Mouse (Mus musculus) heart, postnatal 14 days (tissue): ENCODE data around the gene Cep128. TPM values are rescaled to one million over a fixed set of nuclear protein-coding genes. Genes with fewer than 3 reads are reported as not detected.
"Not testable (repeated sequence)": the region's sequence is repeated elsewhere in the genome, so short reads cannot be mapped to it uniquely, and the experiment has no call there.

Experiments
- DNase-seq, 2 experiments: peaks; one replicate each; pipeline ENCODE4 v3.0.0; 2021 to 2022
- intact Hi-C: fragments of 180-260 bp; cut with DNase I; formaldehyde crosslinking; loops from one replicate; pipeline ENCODE4 v1.15.1; 2025
- long read RNA-seq, 2 experiments: library from polyadenylated mRNA; stranded (forward); transcript quantifications; one replicate each; pipeline ENCODE4 v2.0.0; 2021
- total RNA-seq, 2 experiments: library from RNA; stranded (reverse); gene quantifications; 2 replicates each; pipeline ENCODE4 v1.2.3; 2021

Gene Cep128
- total RNA-seq = 1 to 10 TPM; 7.4 to 7.8 TPM
- long read RNA-seq, experiment 1, partial matches to known transcripts = 0 of 6 reads
- long read RNA-seq, experiment 1, other reads (novel, unspliced or antisense) = 3 of 6 reads
- long read RNA-seq, experiment 2, partial matches to known transcripts = 2 of 6 reads
- long read RNA-seq, experiment 2, other reads (novel, unspliced or antisense) = 2 of 6 reads

- intact Hi-C loops = no loop called here
- DNase-seq = peak; percentile 88 to 91
Measured at GRCm38 (mm10) chr12:91384281-91385017, at the start of gene Cep128, which contains the start of gene Tshr. Gene Cep128, minus strand, starts transcription at chr12:91384409. Gene Tshr, plus strand, starts transcription at chr12:91384563.

GRCm38 (mm10) chr12:91427129-91427528 lies 42.9 kb upstream of the Cep128 start:
- intact Hi-C loops = no loop called here
- DNase-seq = no peak

DNA sequence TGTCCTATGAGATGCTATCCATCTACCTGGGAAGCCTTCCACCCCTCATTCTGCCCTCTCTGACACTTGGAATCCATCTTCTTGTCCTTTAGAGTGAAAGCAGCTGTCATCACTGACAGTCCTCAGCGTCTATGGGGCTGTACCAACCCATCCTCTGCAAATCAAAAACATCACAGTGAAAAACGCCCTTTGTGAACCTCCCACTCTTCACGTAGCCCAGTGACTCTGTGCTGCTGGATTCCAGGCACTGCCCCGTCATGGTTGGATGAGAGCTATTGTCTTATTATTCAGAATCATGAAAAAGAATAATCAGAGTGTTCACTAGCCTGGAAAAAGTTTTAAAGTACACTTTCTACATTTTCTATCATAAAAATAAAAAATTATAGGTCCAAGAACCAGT lies 42.3 kb upstream of the Cep128 start:
- no peak for DNase-seq
- intact Hi-C loops = no loop called here

GRCm38 (mm10) chr12:91423125-91423820 lies 39.1 kb upstream of the Cep128 start:
- DNase-seq = peak; percentile 5 to 29
- intact Hi-C loops = no loop called here

DNA sequence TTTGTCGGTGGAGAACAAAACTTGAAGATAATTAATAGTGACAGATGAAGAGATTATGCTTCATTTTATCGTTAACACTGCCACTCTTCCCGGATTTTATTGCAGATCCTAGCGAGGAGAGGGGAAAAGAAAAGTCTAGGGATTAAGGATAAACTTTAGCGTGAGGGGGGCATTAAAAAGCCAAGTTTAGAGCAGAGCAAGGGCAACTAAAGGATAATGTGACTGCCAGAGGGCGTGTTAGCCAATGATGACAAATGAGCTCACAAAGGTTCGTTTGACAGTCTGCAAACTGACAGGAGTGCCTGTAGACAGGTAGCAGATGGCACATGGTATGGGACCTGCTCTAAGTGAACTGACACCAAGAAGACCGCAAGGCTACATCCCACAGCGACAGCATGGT lies 37.1 kb upstream of the Cep128 start:
- DNase-seq = no peak
- intact Hi-C loops = no loop called here

DNA sequence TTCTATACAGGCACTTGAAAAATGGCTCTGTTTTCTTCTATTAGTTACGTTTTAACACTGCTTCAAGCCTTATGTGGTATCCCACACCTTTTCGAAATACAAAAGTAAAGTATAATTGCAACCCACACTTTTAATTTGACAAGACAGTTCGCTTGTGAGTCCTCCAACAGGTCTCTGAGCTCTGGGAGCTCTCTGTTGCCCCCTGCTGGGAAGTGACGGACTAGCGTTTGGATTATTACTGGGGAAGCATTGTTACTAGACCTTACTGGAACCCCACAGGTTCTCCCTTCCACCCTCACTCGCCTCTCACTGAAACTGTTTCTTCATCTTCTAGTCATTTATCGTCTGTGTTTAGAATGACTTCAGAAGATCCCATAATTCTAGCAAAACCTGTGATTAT lies 34.6 kb upstream of the Cep128 start:
- peak; percentile 64 to 75 for DNase-seq
- intact Hi-C loops = loop anchor here (2.0 kb wide), 1 partner anchor 18 kb away; no protein-coding TSS in a partner anchor

DNA sequence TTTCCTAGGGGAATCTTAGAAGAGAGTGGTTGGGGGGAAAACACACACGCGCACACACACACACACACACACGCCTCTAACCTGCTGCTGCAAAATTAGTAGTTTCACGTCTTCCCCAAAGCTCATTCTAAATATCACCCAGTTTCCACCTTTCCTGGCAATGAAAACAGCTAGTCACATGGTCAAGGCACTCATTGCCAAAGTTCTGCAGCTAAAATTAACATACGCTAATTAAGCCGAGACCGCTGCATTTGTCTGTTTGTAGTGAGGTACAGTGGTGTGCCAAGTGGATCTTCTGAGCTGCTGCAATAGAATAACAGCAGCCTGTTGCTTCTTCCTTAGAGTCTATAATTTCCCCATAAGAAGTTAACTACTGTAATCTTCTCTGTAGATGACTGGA lies 32.6 kb upstream of the Cep128 start:
- DNase-seq = no peak

DNA sequence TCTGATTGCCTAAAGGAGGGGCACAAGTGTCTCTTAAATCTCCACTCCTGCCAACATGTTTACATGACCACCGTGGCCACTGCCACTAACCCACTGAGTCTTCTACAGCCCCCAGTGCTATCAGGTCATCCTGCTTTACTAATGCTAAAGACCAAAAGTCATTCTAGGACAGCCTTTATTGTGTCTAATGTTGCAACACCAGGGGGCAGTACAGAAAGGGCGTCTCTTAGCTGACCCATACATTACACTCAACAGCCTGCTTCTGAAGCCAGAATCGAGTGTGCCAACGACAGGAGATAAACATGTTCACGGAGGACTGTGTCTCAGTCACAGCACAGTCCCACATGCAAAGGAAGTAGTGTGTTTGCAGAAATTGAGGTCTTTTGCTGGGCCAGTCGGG lies 30.9 kb upstream of the Cep128 start:
- DNase-seq = no peak
- intact Hi-C loops = no loop called here

More for the DNA sequence above, 32.6 kb upstream of the Cep128 start:
- intact Hi-C loops = no loop called here

GRCm38 (mm10) chr12:91412461-91413182 lies 28.4 kb upstream of the Cep128 start:
- intact Hi-C loops = no loop called here
- no peak for DNase-seq

- no peak for DNase-seq
- intact Hi-C loops = no loop called here
Measured at GRCm38 (mm10) chr12:91410306-91410705, 26.1 kb upstream of the Cep128 start.

DNA sequence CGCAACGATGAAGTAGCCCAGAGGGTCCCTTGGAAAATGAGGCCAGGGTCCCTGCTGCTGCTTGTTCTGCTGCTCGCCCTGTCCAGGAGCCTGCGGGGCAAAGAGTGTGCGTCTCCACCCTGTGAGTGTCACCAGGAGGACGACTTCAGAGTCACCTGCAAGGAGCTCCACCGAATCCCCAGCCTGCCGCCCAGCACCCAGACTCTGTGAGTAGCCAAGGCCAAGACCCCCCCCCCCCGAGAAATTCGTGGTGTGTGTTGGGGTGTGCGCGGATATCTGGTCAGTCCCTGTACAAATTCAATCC lies 16.8 kb upstream of the Cep128 start:
- no peak for DNase-seq
- intact Hi-C loops = loop anchor here (2.0 to 5.0 kb wide), 2 partner anchors 18 to 396 kb away; no protein-coding TSS in a partner anchor

GRCm38 (mm10) chr12:91400232-91401048 lies 16.2 kb upstream of the Cep128 start:
- intact Hi-C loops = loop anchor here (2.0 to 5.0 kb wide), 2 partner anchors 18 to 397 kb away; no protein-coding TSS in a partner anchor

GRCm38 (mm10) chr12:91383516-91384264 lies 519 bp downstream of the Cep128 start:
- DNase-seq = peak in 1 of 2 experiments; percentile 17

More at GRCm38 (mm10) chr12:91400232-91401048, 16.2 kb upstream of the Cep128 start:
- peak; percentile 58 to 76 for DNase-seq

DNA sequence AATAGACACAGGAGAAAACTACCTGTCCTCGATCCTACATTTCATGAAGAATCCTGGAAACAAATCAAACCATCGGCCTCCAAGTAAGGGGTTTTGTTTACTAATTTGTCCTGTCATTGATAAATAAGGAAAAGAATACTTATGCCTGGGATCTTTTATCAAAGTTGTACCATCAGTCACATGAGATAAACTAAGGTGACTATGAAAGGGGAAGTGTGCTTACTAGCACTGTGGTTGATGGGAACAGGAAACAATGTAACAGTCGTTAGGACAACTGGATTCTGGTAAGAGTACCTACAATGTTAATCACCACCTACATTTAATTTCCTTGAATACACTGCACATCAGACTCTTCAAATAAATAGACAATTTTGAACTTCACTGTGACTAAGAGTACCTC lies 15.0 kb downstream of the Cep128 start:
- DNase-seq = no peak
- intact Hi-C loops = no loop called here

More at GRCm38 (mm10) chr12:91383516-91384264, 519 bp downstream of the Cep128 start:
- intact Hi-C loops = no loop called here

DNA sequence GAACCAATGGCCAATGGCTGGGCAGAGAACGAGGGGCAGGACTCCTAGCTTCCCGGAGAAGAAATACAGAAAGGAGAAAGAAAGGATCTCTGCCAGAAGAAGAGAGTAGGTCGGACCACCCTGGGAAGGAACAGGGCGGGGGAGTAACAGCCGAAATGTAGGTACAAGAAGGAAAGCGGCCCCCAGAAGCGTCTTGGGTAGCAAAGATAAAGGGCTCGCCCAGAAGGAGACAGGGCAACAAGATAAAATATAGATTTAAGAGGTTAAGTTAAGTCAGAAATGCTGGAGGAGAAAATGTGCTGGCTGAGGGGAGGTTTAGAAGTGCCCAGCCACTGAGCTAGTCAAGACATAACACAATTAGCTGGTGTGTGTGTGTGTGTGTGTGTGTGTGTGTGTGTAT lies 30.4 kb downstream of the Cep128 start:
- intact Hi-C loops = no loop called here
- DNase-seq = no peak

- DNase-seq, intact Hi-C loops: not testable (repeated sequence)
Measured at GRCm38 (mm10) chr12:91338656-91339055, 45.6 kb downstream of the Cep128 start.

- intact Hi-C loops = loop anchor here (5.0 to 10.0 kb wide), 2 partner anchors 760 to 1823 kb away; no protein-coding TSS in a partner anchor
- no peak for DNase-seq
Measured at GRCm38 (mm10) chr12:91327527-91327926, 56.7 kb downstream of the Cep128 start.

- DNase-seq = peak in 1 of 2 experiments; percentile 50
- intact Hi-C loops = loop anchor here (5.0 to 10.0 kb wide), 2 partner anchors 759 to 1821 kb away; no protein-coding TSS in a partner anchor
Measured at GRCm38 (mm10) chr12:91326104-91326503, 58.1 kb downstream of the Cep128 start.

- intact Hi-C loops = loop anchor here (10.0 kb wide), 1 partner anchor 1840 kb away; no protein-coding TSS in a partner anchor
- no peak for DNase-seq
Measured at GRCm38 (mm10) chr12:91315026-91315425, 69.2 kb downstream of the Cep128 start.
